Mouse (Mus musculus) forelimb bud, embryonic 11.5 days (tissue): ENCODE results near the gene Rasl11b.

Experiments used
- DNase-seq: peaks from one replicate; pipeline ENCODE4 v3.0.0-alpha.2; 2012; ENCODE audit warnings: low read depth, low spot score

The Rasl11b gene

GRCm38 (mm10) chr5:74194841-74195613 lies at the start of gene Rasl11b:
TSS of gene Rasl11b (plus strand) at chr5:74195286.
- DNase-seq, result peak; percentile 90

GRCm38 (mm10) chr5:74147631-74148030 lies 47.5 kb upstream of the Rasl11b start:
- DNase-seq, result no peak

- no peak for DNase-seq
These were observed 45.1 kb upstream of the Rasl11b start for GRCm38 (mm10) chr5:74149975-74150374.

GRCm38 (mm10) chr5:74151774-74152173 lies 43.3 kb upstream of the Rasl11b start:
- no peak for DNase-seq

- DNase-seq, result peak; percentile 86
These were observed 39.2 kb upstream of the Rasl11b start for GRCm38 (mm10) chr5:74155860-74156351.

- peak; percentile 38 for DNase-seq
These were observed 36.0 kb upstream of the Rasl11b start for GRCm38 (mm10) chr5:74158929-74159632.

- DNase-seq, result no peak
These were observed 35.2 kb upstream of the Rasl11b start for GRCm38 (mm10) chr5:74159906-74160305.

- DNase-seq, result no peak
These were observed 34.7 kb upstream of the Rasl11b start for GRCm38 (mm10) chr5:74160349-74160748.

GRCm38 (mm10) chr5:74161297-74161926 lies 33.7 kb upstream of the Rasl11b start:
- peak; percentile 88 for DNase-seq

GRCm38 (mm10) chr5:74162013-74162412 lies 33.1 kb upstream of the Rasl11b start:
- DNase-seq, result no peak

- no peak for DNase-seq
These were observed 31.9 kb upstream of the Rasl11b start for GRCm38 (mm10) chr5:74163141-74163540.

GRCm38 (mm10) chr5:74164547-74164946 lies 30.5 kb upstream of the Rasl11b start:
- DNase-seq, result no peak

GRCm38 (mm10) chr5:74166642-74167041 lies 28.4 kb upstream of the Rasl11b start:
- DNase-seq, result no peak

GRCm38 (mm10) chr5:74168085-74168484 lies 27.0 kb upstream of the Rasl11b start:
- DNase-seq, result no peak

GRCm38 (mm10) chr5:74171768-74172167 lies 23.3 kb upstream of the Rasl11b start:
- no peak for DNase-seq

GRCm38 (mm10) chr5:74172208-74172607 lies 22.9 kb upstream of the Rasl11b start:
- DNase-seq, result peak; percentile 58

GRCm38 (mm10) chr5:74173162-74173844 lies 21.8 kb upstream of the Rasl11b start:
- DNase-seq, result no peak

- peak; percentile 87 for DNase-seq
These were observed 19.4 kb upstream of the Rasl11b start for GRCm38 (mm10) chr5:74175526-74176270.

- DNase-seq, result no peak
These were observed 14.9 kb upstream of the Rasl11b start for GRCm38 (mm10) chr5:74180216-74180615.

- no peak for DNase-seq
These were observed 12.0 kb upstream of the Rasl11b start for GRCm38 (mm10) chr5:74183118-74183517.

GRCm38 (mm10) chr5:74184607-74185006 lies 10.5 kb upstream of the Rasl11b start:
- no peak for DNase-seq
